9 mouse cellular contexts compared by ENCODE assay signal in genomic region chr8:115249688-115250366, GRCm38 (mm10).
DNase-seq lines count a peak whose midpoint lies in the region; ATAC-seq lines count a peak whose summit lies in the region.
"Had no signal": no experiment of that assay in that cellular context is flagged by ENCODE, and none has a peak within 500 bp of the region (broad histone marks: within the 10 kb centered on the region; RNA-seq: fewer than 3 reads in every experiment).

No protein-coding gene starts in this region.

- H3K9me3 ChIP-seq in embryonic facial prominence, embryonic 11.5 days (replicated peaks; ENCODE audit: control insufficient read depth, low read length) = no peaks in the 10 kb centered on the region
- no peaks in the 10 kb centered on the region for H3K9me3 ChIP-seq in hindbrain, embryonic 15.5 days
- no peaks in the 10 kb centered on the region for H3K9me3 ChIP-seq in limb, embryonic 15.5 days
- H3K9me3 ChIP-seq in stomach, embryonic 15.5 days = no peaks in the 10 kb centered on the region

- no peak overlapping the region for H3K27ac ChIP-seq in embryonic facial prominence, embryonic 11.5 days (replicated peaks; ENCODE audit: low read depth, low read length)
- no peak overlapping the region for H3K27ac ChIP-seq in hindbrain, embryonic 15.5 days (replicated peaks)
- H3K27ac ChIP-seq in limb, embryonic 15.5 days = no peak overlapping the region
- no peak overlapping the region for H3K27ac ChIP-seq in stomach, embryonic 15.5 days
- H3K27ac ChIP-seq: liver, embryonic 14.5 days had no signal

- 0 out of 2 replicates have a peak overlapping the region, but pooled peaks have one; percentile 10 for H3K4me2 ChIP-seq in embryonic facial prominence, embryonic 11.5 days (ENCODE audit: low read depth, low read length)
- peak overlapping the region; percentile 28 for H3K4me2 ChIP-seq in hindbrain, embryonic 15.5 days
- peak overlapping the region; percentile 45 for H3K4me2 ChIP-seq in limb, embryonic 15.5 days
- peak overlapping the region; percentile 35 for H3K4me2 ChIP-seq in stomach, embryonic 15.5 days

- no peaks in the 10 kb centered on the region for H3K36me3 ChIP-seq in embryonic facial prominence, embryonic 11.5 days (replicated peaks; ENCODE audit: control insufficient read depth, insufficient read depth, low read depth, low read length)
- H3K36me3 ChIP-seq in hindbrain, embryonic 15.5 days = no peaks in the 10 kb centered on the region
- H3K36me3 ChIP-seq in limb, embryonic 15.5 days = no peaks in the 10 kb centered on the region
- H3K36me3 ChIP-seq in stomach, embryonic 15.5 days = no peaks in the 10 kb centered on the region

- H3K27me3 ChIP-seq in embryonic facial prominence, embryonic 11.5 days (ENCODE audit: control insufficient read depth, insufficient read depth, low read length) = no peaks in the 10 kb centered on the region
- 0 out of 2 replicates have a peak, but pooled peaks cover 4% of the 10 kb centered on the region for H3K27me3 ChIP-seq in hindbrain, embryonic 15.5 days
- peaks cover 49% of the 10 kb centered on the region for H3K27me3 ChIP-seq in limb, embryonic 15.5 days
- H3K27me3 ChIP-seq in stomach, embryonic 15.5 days (replicated peaks) = no peaks in the 10 kb centered on the region; the same call in 1 of the 2 replicates

- DNase-seq in layer of hippocampus, adult 11-12 months (ENCODE audit: low spot score) = peak; percentile 9
- no peak for DNase-seq in layer of hippocampus, adult 9-10 months (ENCODE audit: low spot score)
- peak; percentile 30 for DNase-seq in embryonic facial prominence, embryonic 11.5 days (ENCODE audit: low spot score)
- no peak for DNase-seq in spleen, postnatal 10 days (ENCODE audit: low spot score in 2 of 2)

- no peak for ATAC-seq in embryonic facial prominence, embryonic 11.5 days (replicated peaks; ENCODE audit: insufficient number of reproducible peaks, low FRiP score, low TSS enrichment, low read depth)
- ATAC-seq in hindbrain, embryonic 15.5 days (ENCODE audit: low FRiP score, low read depth) = no peak
- no peak for ATAC-seq in limb, embryonic 15.5 days (ENCODE audit: insufficient number of reproducible peaks, low FRiP score, low TSS enrichment, low read depth)
- no peak for ATAC-seq in stomach, embryonic 15.5 days (ENCODE audit: insufficient read depth, low FRiP score, low read depth)
- ATAC-seq in activated CD4-positive, CD25-positive, alpha-beta regulatory T cell, adult 4 months = no peak

- H3K9ac ChIP-seq in embryonic facial prominence, embryonic 11.5 days (replicated peaks; ENCODE audit: low read length) = no peak overlapping the region
- no peak overlapping the region for H3K9ac ChIP-seq in hindbrain, embryonic 15.5 days
- no peak overlapping the region for H3K9ac ChIP-seq in limb, embryonic 15.5 days
- no peak overlapping the region for H3K9ac ChIP-seq in stomach, embryonic 15.5 days
- H3K9ac ChIP-seq: liver, embryonic 14.5 days had no signal

- no peaks in the 10 kb centered on the region for H3K4me1 ChIP-seq in embryonic facial prominence, embryonic 11.5 days (ENCODE audit: control insufficient read depth, insufficient read depth, low read length)
- H3K4me1 ChIP-seq in hindbrain, embryonic 15.5 days (replicated peaks) = peaks cover 16% of the 10 kb centered on the region; the same call in 1 of the 2 replicates
- peaks cover 12% of the 10 kb centered on the region for H3K4me1 ChIP-seq in limb, embryonic 15.5 days
- no peaks in the 10 kb centered on the region for H3K4me1 ChIP-seq in stomach, embryonic 15.5 days

- 37% methylated on average over 22 of the region's 22 CpGs for WGBS in embryonic facial prominence, embryonic 11.5 days
- WGBS in hindbrain, embryonic 15.5 days = 36% methylated on average over 22 of the region's 22 CpGs
- WGBS in limb, embryonic 15.5 days = 23% methylated on average over 22 of the region's 22 CpGs
- WGBS in stomach, embryonic 15.5 days = 41% methylated on average over 22 of the region's 22 CpGs

- no peak overlapping the region for H3K4me3 ChIP-seq in embryonic facial prominence, embryonic 11.5 days (ENCODE audit: low read depth, low read length)
- no peak overlapping the region for H3K4me3 ChIP-seq in hindbrain, embryonic 15.5 days
- peak overlapping the region; percentile 19; the same call in 1 of the 2 replicates for H3K4me3 ChIP-seq in limb, embryonic 15.5 days
- H3K4me3 ChIP-seq in stomach, embryonic 15.5 days (replicated peaks) = no peak overlapping the region

Comparison
In these comparisons a context has a peak if more than half of its experiments do, and no peak if none do; other contexts are left out.
1. DNase-seq: peak in layer of hippocampus, adult 11-12 months (single experiment) and embryonic facial prominence, embryonic 11.5 days (single experiment); none in layer of hippocampus, adult 9-10 months (single experiment) and spleen, postnatal 10 days (0 of 2).
2. Peak in every context shown above with its lines, with median percentiles within 50 percentile points of each other: H3K4me2 ChIP-seq.